Mouse (Mus musculus) layer of hippocampus, adult 9-10 months (tissue): ENCODE measurements around the gene Ddt.
"Not testable (repeated sequence)": the region's sequence is repeated elsewhere in the genome, so short reads cannot be mapped to it uniquely, and the experiment has no call there.

ENCODE experiments used
- DNase-seq: peaks from one replicate; pipeline ENCODE4 v3.0.0; 2022; ENCODE audit warnings: low spot score

Ddt gene

GRCm38 (mm10) chr10:75767756-75768155 lies 5.5 kb downstream of the Ddt start:
- not testable (repeated sequence) for DNase-seq

GRCm38 (mm10) chr10:75766856-75767255 lies 6.4 kb downstream of the Ddt start:
- no peak for DNase-seq

- DNase-seq: no peak
Observed at GRCm38 (mm10) chr10:75764519-75765473, 8.4 kb downstream of the Ddt start.

- DNase-seq: peak; percentile 98
Observed at GRCm38 (mm10) chr10:75763682-75764518, 9.3 kb downstream of the Ddt start, which contains the start of gene Cabin1. TSS of gene Cabin1 (minus strand) at chr10:75764341.

- DNase-seq: no peak
Observed at GRCm38 (mm10) chr10:75762413-75762812, 10.8 kb downstream of the Ddt start.

- no peak for DNase-seq
Observed at GRCm38 (mm10) chr10:75760311-75760710, 12.9 kb downstream of the Ddt start.

GRCm38 (mm10) chr10:75756719-75757118 lies 16.5 kb downstream of the Ddt start:
- no peak for DNase-seq

GRCm38 (mm10) chr10:75744017-75744416 lies 29.2 kb downstream of the Ddt start:
- DNase-seq: peak; percentile 85

- DNase-seq: peak; percentile 67
Observed at GRCm38 (mm10) chr10:75743369-75743768, 29.8 kb downstream of the Ddt start.

GRCm38 (mm10) chr10:75740866-75741265 lies 32.3 kb downstream of the Ddt start:
- DNase-seq: no peak

- DNase-seq: no peak
Observed at GRCm38 (mm10) chr10:75725449-75725848, 47.8 kb downstream of the Ddt start.
